Mouse (Mus musculus): ENCODE results near the gene Slc12a9.

The Slc12a9 gene

DNA sequence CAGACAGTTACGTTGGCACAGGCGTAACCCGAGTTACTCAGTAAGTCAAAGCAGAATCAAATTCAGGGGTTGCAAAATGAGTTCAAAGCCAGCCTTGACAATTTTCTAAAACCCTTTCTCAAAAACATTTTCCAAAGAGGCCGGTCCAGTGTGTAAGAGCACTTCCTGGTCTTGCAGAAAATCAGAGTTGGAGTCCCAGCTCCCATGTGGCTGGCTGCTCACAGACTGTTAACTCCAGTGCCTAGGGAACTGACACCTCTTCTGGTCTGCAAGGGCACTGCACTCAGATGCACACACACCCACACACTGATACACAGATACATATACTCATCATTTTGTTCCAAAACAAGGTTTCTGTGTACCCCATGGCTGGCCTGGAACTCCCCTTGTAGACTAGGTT, 25.0 kb downstream of the Slc12a9 start:
- no peak for DNase-seq (ENCODE audit: low spot score)

DNA sequence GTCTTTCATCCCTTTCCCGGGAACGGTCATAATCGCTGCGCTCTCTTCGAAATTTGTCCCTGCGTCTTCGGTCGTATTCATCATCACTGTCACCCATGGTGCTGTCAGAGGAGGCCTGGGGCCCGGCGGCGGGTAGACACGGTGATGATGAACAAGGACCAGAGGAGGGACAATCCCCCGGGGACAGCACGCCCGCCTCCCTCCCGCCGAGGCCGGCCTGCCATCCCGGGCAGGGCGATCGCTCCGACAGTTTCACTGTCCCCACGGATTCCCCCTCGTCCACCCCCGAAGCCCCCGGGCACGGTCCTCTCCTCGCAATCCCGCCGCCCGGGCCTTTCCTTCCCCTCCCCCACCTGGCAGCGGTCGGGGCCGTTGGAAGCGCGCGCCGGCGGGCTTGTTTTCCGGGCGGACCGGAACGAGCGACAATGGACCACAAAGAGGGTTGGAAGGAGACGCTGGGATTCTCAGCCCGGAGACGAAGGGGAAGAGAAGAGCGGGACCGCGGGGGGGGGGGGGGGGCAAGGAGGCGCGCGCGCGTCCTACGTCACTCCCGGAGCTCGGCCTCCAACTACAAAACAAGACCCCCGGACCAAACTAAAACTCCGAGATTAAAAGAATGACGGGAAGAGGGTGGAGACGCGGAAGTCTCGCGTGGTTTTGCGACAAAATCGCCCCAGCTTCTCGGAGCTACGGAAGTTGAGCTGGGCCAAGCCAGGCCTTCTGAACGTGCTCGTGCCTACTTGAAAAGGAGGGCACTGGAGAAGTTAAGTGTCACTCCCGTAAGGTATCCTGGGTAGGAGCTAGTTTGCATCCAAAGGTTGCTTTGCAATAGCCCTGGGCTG, 26.1 kb downstream of the Slc12a9 start, which contains the start of gene Srrt:
Srrt (minus strand) TSS at position 604 of the 842 bp plus-strand sequence.
- peak; percentile 95 for DNase-seq (ENCODE audit: low spot score)

DNA sequence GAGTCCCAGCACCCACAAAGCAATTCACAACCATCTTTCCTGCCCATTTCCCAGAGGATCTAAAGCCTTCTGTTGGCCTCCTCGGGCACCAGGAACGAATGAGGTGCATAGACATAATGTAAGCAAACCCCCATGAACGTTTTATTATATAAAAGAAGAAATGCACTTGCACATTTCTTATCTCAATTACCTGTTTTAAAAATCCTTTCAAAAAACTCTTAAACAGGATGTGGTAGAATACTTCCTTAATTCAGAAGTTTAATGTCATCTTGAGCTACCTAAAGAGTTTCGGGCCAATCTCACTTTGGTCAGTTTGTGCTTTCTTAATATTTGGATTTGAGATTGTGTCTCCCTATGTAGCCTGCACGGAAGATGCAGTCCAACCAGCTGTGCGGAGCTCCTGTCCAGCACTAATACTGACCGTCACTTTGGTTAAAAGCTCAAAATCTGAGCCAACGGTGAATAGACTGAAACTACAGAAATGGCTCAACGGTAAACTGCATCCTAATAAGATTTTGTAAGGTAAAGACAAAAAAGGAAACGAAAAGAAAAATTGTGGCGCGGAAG, 26.9 kb downstream of the Slc12a9 start:
- no peak for DNase-seq (ENCODE audit: low spot score)

DNA sequence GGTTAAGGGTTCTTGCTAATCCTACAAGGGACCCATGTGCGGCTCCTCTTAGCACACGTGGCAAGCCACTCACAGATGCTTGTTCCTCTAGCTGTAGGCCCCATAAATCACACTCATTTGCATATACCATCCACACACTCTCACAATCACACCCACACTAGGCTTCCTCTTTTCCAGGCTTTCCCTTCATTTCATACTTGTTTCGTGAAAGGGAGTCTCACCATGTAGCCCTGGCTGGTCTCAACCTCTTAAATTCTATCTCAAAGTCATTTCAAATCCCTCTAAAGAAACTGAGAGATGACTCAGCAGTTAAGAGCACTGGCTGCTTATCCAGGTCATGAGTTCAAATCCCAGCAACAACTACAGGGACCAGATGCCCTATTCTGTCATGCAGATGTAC, 27.6 kb downstream of the Slc12a9 start:
- DNase-seq (ENCODE audit: low spot score) = no peak

DNA sequence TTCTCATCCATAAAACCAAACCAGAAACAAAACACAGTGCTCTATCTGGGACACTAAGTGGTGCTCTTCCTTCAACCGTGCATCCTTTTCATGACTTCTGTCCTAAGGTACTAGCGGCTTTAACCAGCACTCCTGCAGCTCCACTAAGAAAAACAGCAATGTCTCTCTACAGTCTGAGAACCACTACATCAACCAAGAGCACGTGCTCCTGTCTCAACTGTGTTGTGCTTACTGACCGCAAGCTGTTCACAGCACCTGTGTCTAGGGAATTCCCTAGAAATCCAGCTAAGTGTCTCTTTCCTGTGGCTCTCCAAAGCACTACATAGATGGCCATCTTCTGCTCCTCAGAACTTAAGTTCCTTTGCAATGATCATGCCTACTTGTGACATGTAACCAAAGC, 28.6 kb downstream of the Slc12a9 start:
- no peak for DNase-seq (ENCODE audit: low spot score)

DNA sequence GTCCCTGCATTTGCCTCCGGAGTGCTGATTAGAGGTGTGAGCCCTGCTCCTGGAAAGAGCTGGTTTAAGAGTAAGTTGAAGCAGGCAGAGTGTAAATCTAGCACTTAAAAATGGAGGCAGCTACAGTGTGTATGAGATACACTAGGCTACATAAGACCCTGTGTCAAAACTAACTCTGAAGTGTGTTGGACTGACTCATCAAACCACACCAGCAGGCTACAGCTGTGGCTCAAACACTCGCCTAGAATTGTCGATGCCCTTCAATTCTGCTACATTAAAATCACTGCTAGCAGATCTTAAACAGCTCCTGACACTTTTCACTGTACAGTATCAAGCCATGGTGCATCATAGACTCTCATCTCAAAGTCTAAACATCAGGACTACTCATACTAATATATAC, 29.2 kb downstream of the Slc12a9 start:
- no peak for DNase-seq (ENCODE audit: low spot score)

DNA sequence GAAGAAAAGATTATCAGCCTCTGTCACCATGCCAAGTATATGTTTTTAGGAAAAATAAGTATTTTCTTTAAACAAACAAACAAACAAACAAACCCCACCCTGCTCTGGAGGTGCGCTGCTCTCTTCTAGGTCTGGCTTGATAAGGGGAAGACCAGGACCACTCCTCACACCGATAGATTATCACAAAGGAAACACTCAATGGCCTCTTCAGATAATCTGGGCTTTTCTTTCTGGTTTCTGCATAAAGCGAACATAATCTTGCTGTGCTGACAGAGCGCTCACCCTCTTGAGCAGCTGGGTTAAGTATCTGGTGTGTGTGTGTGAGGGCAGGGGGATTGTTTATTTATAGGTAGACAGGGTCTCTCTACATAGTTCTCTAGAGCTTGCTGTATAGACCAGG, 29.8 kb downstream of the Slc12a9 start:
- DNase-seq (ENCODE audit: low spot score) = no peak

DNA sequence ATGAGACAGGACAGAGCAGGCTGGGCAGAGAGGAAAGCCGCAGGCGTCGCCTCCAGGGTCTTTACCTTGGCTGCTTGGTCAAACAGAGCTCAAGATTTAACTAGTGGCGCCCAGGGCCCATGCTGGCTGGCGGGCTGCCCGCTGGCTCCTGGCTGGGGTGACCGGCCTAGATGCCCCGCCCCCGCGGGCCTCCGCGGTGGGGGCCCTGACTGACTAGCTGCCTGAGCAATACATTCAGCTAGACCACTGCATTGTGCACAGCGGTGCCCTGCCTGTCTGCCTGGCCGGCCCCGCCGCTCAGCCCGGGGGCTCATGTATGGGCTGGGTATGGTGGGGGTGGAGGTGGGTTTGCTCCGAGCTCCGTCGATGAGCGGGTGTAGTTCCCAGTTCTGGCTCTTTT, 32.1 kb downstream of the Slc12a9 start:
- no peak for DNase-seq (ENCODE audit: low spot score)

DNA sequence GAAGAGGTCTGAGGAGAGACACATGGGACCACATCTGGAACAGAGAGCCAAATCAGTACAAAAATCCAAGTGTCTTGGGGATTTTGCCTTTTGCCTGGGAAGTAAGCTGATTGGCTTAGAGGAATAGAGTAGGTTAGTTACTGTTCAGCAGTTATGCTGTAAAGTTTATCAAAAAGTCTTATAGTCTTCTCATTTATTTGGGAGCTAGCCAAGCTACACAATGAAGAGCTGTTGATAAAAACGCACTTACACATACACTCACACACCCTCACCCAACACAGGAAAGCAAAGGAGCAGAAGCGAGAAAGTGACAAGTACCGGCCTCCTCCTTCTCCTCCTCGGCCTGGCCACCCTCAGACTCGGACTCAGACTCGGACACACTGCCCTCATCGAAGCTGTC, 34.2 kb downstream of the Slc12a9 start:
- no peak for DNase-seq (ENCODE audit: low spot score)

DNA sequence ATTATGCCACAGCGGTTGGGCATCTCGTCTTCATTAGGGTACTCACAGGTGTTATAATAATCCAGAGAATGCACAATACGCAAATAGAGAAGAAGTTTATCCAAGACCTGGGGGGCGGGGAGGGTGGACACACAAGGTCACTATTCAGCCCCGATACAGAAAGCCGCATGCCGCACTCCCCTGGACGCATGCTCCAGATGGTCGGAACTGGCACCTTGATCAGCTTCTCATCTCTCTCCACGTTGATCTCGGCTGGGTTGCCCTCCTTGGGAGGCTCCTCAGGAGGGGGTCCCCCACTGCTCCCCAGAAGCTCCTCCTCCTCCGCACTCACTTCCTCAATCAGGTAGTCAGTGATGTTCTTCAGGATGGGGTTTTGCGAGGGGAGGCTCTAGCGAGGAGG, 36.3 kb downstream of the Slc12a9 start:
- no peak for DNase-seq (ENCODE audit: low spot score)

DNA sequence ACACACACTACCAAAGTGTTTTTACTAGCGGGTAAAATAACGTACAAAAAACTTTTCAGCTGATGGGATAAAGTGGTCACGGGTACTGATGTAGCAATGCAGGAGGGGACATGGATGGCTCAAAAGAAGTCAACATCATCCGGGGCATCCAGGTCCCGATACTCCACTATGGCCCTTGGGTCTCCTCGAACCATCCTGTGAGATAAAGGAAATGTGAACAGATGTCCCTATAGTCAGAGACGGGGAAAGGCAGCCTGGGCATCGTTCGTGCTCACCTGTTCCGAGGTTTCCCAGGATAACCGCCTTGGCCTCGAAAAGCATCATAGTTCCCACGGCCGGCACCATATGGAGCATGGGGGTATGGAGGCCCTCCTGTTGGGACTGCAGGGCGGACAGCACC, 37.7 kb downstream of the Slc12a9 start:
- no peak for DNase-seq (ENCODE audit: low spot score)

DNA sequence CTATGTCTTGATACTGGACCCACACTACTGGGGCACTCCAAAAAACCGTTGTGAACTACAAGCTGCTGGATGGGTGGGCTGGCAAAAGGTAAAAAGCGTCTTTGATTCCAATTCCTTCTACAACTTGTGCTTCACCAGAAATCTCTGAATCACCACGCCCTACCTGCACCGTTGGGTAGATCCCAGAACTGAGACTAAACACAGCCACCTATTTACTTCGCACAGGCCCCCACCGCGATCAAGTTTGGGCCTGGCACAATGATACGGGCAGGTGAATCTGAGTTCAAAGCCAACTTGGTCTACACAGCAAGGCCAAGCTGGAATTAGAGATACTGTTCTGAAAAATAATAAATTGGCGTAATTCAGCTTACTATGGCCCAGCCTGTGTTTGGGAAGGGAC, 38.1 kb downstream of the Slc12a9 start:
- no peak for DNase-seq (ENCODE audit: low spot score)

DNA sequence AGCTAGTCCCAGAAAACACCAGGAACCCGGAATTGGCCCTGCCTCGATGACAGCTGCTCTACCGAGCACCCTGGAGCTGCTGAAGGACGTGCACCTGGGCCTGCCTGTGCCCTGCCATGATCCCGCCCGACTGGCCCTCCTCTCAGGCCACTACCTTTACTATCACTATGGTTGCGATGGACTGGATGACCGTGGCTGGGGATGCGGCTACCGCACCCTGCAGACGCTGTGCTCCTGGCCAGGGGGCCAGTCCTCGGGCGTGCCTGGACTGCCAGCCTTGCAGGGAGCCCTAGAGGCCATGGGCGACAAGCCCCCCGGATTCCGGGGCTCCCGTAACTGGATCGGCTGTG, 38.7 kb downstream of the Slc12a9 start:
- no peak for DNase-seq (ENCODE audit: low spot score)

DNA sequence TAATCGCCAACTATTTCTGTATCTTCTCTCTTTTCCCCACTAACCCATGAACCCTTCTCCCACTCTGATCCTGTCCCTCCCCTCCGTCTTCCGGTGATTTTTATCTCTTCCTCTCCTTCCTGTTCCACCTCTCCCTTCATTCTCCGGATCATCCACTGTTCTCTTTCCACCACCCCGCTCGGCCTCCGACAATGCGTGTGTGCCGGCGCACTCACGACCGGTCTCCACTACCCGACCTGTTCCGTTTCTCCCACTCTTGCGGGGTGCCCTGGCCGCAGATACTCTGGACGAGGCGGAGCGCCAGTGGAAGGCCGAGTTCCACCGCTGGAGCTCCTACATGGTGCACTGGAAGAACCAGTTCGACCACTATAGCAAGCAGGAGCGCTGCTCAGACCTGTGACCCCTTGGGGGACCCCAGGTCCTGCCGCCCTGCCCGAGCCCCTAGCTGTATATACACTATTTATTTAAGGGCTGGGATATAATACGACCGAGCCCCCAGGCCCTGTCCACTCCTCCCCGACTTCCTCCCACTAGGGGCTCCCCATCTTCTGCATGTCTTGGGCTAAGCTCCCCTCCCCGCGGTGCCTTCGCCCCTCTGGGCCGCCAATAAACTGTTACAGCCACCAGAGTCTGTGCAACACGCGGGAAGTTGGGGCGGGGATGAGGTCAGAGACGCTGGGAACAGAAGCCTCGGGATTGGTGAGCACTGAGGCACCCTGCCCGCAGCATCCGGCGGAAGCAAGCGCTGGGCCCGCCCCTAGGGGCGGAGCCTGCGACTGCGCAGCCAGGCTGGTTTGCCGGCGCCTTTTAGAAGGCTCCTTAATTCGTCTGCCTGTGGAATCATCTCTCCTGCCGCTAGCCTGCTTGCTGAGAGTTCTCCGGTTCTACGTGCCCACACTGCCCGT, 39.3 kb downstream of the Slc12a9 start, which contains the start of gene Ufsp1:
Ufsp1 (plus strand) TSS at position 791 of the 905 bp plus-strand sequence.
- DNase-seq (ENCODE audit: low spot score) = peak; percentile 97

DNA sequence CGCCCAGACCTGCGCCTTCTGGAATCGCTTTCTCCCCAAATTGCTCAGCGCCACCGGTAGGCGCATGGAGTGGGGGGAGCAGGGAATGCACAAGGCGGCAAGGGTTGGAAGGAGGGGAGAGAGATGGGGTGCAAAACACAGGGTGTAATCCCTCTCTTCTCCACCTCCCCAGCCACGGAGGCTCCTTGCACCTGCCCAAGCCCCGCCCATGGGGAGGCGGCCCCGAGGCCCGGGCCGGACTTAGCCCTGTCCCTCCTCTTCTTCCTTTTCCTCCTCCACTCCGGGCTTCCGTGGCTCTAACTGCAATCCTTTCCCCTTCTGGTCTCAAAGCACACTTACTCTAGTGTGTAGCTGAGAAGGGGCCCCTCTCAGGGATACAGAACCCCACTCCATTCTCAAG, 40.1 kb downstream of the Slc12a9 start:
- DNase-seq (ENCODE audit: low spot score) = peak; percentile 54

DNA sequence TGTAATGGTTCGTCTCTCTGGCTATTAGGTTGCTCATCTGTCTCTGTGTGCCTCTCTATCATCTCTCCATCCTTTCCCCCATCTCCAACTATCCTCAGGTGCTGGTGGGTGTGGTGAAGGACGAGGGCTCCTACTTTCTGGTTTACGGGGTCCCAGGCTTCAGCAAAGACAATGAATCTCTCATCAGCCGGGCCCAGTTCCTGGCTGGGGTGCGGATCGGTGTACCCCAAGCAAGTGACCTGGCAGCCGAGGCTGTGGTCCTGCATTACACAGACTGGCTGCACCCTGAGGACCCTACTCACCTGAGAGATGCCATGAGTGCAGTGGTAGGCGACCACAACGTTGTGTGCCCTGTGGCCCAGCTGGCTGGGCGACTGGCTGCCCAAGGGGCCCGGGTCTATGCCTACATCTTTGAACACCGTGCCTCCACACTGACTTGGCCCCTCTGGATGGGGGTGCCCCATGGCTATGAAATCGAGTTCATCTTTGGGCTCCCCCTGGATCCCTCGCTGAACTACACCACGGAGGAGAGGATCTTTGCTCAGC, 41.9 kb downstream of the Slc12a9 start:
- DNase-seq (ENCODE audit: low spot score) = no peak

DNA sequence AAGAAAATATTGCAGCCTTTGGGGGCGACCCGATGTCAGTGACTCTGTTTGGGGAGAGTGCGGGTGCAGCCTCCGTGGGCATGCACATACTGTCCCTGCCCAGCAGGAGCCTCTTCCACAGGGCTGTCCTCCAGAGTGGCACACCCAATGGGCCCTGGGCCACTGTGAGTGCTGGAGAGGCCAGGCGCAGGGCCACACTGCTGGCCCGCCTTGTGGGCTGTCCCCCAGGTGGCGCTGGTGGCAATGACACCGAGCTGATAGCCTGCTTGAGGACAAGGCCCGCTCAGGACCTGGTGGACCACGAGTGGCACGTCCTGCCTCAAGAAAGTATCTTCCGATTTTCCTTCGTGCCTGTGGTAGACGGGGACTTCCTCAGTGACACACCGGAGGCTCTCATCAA, 42.7 kb downstream of the Slc12a9 start:
- peak; percentile 65 for DNase-seq (ENCODE audit: low spot score)

DNA sequence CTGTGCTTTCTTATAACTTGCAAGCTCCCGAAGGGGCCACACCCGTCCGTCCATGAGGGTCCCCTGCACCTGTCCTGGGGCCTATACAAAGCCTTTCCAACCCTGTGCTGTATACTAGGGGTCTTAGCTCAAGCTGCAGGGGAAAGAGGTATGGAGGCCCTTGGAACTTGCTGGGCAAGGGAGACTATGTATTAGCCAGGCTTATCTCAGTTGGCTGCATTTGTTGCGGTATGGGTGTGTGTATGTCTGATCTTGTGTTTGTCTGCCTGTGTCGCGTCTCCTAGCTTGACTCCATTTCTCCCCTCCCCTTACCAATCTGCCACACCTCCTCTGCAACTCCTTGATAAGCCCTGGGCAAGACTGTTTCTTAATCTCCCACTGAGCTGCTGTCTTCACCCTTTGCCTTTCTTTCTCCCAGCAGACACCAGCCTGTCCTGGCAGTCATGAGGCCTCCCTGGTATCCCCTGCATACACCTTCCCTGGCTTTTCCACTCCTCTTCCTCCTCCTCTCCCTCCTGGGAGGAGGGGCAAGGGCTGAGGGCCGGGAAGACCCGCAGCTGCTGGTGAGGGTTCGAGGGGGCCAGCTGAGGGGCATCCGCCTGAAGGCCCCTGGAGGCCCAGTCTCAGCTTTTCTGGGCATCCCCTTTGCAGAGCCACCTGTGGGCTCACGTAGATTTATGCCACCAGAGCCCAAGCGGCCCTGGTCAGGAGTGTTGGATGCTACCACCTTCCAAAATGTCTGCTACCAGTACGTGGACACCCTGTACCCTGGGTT, 43.6 kb downstream of the Slc12a9 start:
- no peak for DNase-seq (ENCODE audit: low spot score)

DNA sequence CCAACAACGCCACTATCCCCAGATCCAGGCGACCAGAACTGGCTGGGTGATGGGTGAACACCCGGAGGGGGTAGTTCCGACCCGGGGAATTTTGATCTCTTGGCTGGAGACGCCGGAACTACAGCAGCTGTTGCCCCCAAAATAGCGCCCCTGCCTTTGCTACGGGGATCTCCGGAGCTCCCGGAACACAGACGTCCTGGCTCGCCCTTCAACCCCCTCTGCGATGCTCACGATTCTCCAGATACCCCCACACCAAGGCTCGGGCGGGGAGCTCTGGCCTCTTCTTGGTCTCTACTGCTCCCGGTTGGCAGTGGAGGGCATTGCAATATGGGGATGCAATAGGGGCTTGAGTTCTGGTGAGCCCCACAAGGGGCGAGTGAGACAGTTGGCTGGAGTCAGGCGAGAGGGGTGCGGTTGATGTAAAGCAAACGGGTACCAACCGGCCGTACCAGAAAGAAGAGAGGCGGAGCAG, 44.4 kb downstream of the Slc12a9 start:
- DNase-seq (ENCODE audit: low spot score) = peak; percentile 82

DNA sequence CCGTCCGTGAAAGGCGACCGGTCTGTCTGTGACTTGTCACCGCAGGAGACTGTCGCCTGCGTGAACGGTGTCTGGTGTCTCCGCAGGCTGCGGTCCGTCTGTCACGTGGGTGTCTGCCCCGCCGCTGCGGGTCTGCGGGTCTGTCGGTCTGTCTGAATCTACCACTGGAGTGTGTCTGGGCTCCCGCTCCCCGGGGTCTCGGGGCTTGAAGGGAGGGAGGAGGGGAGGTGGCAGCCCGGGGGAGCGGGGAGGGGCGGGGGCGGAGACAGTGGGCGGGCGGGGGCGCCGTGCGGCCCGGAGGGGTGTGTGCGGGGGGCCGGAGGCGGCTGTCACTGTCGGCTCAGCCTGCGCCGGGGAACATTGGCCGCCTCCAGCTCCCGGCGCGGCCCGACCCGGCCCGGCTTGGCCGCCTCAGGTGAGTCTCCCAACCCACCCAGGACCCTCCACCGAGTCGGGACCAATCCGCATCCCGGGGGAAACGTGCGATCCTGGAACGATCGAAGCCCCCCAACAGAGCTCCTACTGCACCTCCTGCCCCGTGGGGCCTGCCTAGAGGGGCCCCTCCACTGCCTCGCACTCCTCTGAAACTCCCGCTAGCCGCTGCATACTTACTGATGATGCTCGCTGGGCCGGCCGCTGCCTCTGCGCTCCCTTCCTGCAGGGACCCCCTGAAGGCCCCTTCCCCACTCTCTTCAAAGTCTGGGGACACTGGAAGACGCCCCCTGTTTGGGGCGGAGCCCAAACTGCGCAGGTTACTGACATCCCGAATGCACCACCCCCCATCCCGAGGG, 45.2 kb downstream of the Slc12a9 start:
- peak; percentile 43 for DNase-seq (ENCODE audit: low spot score)

Data from retina, embryonic 14.5 days (tissue).